Mouse (Mus musculus): ENCODE results near the gene Prpf8.
"Not testable (repeated sequence)": the region's sequence is repeated elsewhere in the genome, so short reads cannot be mapped to it uniquely, and the experiment has no call there.

The Prpf8 gene

GRCm38 (mm10) chr11:75486601-75487285 is at the start of gene Prpf8:
TSS of gene Prpf8 (plus strand) at chr11:75486816.
- peak; percentile 100 for ATAC-seq (ENCODE audit: low TSS enrichment)

DNA sequence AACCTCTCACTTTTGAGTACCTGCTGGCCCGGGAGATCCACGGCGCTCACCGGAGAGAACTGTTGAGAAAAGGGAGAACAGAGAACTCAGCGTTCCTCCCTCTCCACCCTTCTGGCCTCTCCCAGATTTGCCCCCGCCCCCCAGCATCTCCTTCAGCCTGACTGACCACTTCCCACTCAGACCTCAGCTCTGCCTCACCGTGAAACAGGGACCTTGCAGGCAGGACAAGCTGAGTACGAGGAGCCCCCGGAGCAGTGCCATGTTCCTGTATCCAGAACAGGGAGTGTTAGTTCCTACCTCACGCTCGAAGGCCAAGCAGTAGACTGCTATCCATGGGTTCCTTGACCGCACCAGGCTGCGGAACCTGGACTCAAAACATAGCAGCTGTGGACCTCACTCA is 48.4 kb upstream of the Prpf8 start:
- ATAC-seq (ENCODE audit: low TSS enrichment): no peak

- no peak for ATAC-seq (ENCODE audit: low TSS enrichment)
Measured at GRCm38 (mm10) chr11:75438804-75439203, 47.8 kb upstream of the Prpf8 start.

DNA sequence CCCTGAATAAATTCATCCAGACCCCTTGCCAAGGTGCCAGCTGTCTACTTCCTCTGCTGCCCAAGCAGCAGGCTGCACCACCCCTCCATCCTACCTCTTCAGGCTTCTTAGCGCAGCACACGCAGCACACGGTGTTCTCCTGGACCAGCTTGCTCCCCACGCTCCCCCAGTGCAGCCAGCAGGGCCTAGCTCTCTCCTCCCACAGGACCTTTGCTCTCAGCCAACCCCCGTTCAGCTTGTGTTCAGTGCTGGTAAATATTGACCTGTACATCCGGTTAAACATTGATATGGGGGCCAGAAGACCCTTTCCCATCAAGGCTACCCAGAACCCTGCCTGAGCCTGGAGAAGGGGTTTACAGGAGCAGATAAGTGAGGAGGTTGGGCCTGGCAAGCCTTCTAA is 47.3 kb upstream of the Prpf8 start, which contains the start of gene Serpinf2:
TSS of gene Serpinf2 (minus strand) at position 229 of the 400 bp plus-strand sequence.
- no peak for ATAC-seq (ENCODE audit: low TSS enrichment)

GRCm38 (mm10) chr11:75439951-75440350 is 46.7 kb upstream of the Prpf8 start:
- no peak for ATAC-seq (ENCODE audit: low TSS enrichment)

GRCm38 (mm10) chr11:75441034-75441433 is 45.6 kb upstream of the Prpf8 start:
- no peak for ATAC-seq (ENCODE audit: low TSS enrichment)

DNA sequence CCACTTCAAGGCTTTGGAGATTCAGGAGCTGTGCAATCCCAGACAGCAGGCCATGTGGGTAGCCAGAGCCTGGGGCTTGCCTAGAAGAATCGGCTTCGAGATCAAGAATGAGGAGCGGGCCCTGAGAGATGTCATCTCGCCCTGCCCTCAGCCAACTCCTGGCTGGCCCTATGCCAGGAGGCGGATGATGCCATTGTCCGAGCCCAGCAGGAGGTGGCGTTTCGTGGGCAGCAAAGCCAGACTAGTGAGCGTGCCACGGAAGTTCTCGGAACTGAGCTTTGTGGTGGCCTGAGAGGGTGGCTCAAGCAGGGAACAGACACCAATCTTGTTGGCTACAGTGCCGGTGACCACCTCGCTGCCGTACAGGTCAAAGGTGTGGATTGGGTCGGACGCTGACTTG is 45.0 kb upstream of the Prpf8 start:
- ATAC-seq (ENCODE audit: low TSS enrichment): no peak

DNA sequence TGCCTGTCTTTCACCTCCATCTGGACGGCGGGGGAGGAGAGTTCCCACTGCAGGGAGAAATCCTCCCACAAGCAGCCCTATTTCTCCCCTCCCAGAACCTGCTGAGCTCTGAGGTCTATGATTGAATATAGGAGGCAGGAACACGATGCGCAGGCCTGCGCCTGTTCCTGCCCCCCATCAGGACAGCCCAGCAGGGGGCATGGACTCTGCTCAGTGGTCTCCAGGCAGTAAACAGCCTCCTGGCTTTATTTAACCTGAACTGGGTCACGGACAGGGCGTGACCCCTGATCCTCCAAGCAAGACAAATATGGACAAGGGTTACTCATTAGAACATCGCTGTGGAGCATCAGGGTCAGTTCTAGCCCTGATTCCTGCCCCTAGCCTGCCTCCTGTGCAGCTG is 42.9 kb upstream of the Prpf8 start:
- no peak for ATAC-seq (ENCODE audit: low TSS enrichment)

GRCm38 (mm10) chr11:75448575-75448974 is 38.0 kb upstream of the Prpf8 start:
- no peak for ATAC-seq (ENCODE audit: low TSS enrichment)

DNA sequence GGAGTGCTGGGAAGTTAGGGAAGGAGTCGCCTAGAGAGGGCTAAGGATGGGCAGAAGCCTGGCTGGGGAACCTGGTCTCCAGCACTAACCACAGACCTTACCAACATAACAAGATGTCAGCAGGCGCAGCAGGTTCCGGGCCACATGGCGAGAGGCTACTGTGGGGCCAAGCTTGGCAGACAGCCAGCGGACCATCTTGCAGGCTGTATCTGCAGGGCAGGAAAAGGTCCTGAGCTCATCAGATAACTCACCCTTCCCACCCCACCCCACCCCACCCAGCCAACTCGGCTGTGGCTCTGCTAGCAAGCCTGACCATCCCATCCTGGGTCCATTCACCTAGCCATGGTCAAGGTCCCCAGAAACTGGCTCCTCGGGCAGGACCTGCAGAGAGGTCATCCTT is 36.9 kb upstream of the Prpf8 start:
- no peak for ATAC-seq (ENCODE audit: low TSS enrichment)

GRCm38 (mm10) chr11:75450304-75450908 is 36.2 kb upstream of the Prpf8 start:
- no peak for ATAC-seq (ENCODE audit: low TSS enrichment)

- ATAC-seq (ENCODE audit: low TSS enrichment): no peak
Measured at GRCm38 (mm10) chr11:75450936-75451335, 35.7 kb upstream of the Prpf8 start.

GRCm38 (mm10) chr11:75452081-75452480 is 34.5 kb upstream of the Prpf8 start:
- no peak for ATAC-seq (ENCODE audit: low TSS enrichment)

- ATAC-seq (ENCODE audit: low TSS enrichment): no peak
Measured at GRCm38 (mm10) chr11:75452812-75453557, 33.6 kb upstream of the Prpf8 start.

DNA sequence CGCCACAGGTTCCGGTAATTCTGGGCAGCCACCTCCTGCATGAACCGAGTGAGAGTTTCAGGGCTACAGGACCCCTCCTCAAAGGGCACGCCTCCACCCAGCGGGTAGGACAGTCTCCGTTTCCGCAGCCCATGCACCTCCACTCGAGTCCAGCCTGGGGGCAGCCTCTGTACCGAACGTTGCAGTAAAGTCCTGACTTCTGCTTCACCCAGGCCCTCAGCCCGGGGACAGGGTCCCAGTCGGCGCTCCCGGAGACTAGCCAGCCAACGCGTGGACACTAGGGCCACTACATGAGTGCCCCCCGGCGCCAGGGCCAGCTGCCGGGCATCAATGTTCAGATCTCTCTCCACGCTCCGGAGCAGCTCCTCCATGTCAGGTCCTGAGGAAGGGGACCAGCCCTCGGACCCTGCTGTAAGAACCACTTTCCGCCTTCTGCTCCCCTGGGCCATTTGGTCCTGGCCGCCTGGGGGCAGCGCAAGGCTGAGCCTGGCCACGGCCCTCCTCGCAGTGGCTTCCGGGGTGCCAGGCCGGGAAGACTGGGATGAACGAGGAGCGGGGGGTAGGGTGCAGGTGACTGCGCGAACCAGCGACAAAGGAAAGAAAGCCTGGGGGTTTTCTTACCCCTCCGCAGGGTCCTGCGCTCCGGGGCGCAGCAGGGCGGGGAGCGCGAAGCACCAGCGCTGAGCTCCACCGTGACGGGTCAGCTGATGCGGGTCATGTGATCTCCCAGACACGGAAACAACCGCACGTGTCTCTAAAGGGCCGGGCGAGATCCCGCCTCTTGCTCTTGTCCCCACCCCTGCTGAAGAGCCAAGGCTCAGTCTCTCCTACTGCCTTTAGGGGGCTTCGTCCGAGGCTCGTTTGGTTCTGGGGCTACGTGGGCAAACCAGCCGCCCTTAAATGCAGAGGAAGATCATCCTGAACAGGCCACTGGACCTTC is 32.4 kb upstream of the Prpf8 start, which contains the start of gene Wdr81:
TSS of gene Wdr81 (minus strand) at position 727 of the 940 bp plus-strand sequence.
- peak; percentile 86 for ATAC-seq (ENCODE audit: low TSS enrichment)

DNA sequence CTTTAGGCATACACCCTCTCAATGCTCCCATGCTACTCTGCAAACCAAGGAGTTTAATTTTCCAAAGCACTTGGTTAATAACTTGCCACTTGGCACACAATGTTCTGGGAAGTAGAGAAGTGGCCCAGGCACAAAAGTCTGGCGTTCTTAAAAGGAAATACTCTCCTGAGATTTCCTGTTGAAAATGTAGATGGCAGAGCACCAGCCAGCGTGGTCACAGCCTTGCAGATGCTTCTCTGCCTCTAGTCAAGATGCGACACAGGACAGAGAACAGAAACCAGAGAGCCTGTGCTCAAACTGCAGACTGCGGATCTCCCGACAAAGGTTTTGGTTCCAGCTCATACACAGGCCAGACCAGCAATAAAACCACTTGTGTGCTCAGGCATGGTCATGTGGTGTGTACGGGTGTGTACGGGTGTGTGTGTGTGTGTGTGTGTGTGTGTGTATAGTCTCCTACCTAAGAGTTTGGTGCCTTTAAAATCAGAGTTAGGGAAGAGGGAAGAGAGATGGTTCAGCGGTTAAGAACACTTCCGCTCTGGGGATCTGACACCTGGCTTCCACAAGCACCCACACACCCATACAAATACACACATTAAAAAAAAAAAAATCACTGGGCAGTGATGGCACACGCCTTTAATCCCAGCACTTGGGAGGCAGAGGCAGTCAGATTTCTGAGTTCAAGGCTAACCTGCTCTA is 31.4 kb upstream of the Prpf8 start:
- no peak for ATAC-seq (ENCODE audit: low TSS enrichment)

- ATAC-seq (ENCODE audit: low TSS enrichment): not testable (repeated sequence)
Measured at GRCm38 (mm10) chr11:75455971-75456370, 30.6 kb upstream of the Prpf8 start.

DNA sequence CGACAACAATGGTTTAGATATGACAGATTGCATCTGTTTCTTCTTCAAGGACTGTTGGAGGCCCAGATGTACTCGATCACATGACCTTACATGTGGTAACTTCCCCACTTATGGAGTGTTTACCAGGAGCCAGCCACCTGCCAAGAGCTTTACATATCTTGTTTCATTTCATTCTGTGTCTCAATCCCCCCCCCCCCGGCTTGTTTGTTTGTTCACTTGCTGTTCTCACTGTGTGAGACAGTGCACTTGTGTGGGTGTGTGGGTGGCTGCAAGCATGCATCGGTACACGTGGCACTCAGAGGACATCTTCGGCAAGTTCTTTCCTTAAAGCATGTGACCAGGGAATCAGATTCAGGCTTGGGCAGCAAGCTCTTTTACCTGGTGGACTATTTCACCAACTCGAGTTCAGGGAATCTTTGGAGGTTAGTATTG is 30.2 kb upstream of the Prpf8 start:
- ATAC-seq (ENCODE audit: low TSS enrichment): no peak

DNA sequence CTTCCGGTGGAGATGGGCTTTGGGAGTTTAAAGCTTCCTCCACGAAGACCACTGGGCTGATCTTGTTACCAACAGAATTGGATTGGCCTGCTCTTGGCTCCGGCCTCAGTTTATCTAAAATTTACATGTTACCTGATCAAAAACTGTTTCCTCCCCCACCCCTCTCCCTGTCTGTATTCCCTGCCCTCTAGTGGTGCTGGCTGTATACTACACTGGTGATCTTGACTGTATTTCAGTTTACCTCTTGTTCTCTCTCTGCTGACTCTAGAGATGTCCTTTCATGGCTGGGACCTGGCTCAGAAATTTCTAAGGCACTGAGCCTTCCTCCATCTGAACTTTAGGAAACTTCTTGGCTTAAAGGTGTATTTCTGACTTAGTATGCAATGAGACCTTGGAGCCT is 28.4 kb upstream of the Prpf8 start:
- ATAC-seq (ENCODE audit: low TSS enrichment): no peak

GRCm38 (mm10) chr11:75458628-75459041 is 28.0 kb upstream of the Prpf8 start:
- ATAC-seq (ENCODE audit: low TSS enrichment): no peak

GRCm38 (mm10) chr11:75459141-75459711 is 27.4 kb upstream of the Prpf8 start:
- no peak for ATAC-seq (ENCODE audit: low TSS enrichment)

Measured in frontal cortex, adult (tissue).